Mouse (Mus musculus) heart, embryonic 14.5 days (tissue): Measurements from ENCODE around the gene Becn1. TPM values are rescaled to one million over a fixed set of nuclear protein-coding genes. Genes with fewer than 3 reads are reported as not detected.

Source experiments
- ATAC-seq: fragments of 200-750 bp; cut with Nextera tagmentation; 2 replicates; pipeline ENCODE4 v1.8.0; 2017; ENCODE audit warnings: low read depth, moderate TSS enrichment; ENCODE audit not compliant: insufficient number of reproducible peaks, insufficient read depth, low FRiP score
- H3K27ac ChIP-seq, 2 experiments: fragments of 200-500 bp in 1 of 2; fragments of 300-500 bp in 1 of 2; sonication (generic) in 1 of 2; replicated peaks in 1 of 2; 2 replicates each; pipeline ENCODE4 v1.5.1; 2012 to 2014; ENCODE audit warnings: low read depth in 2 of 2, low read length in 2 of 2, control low read depth in 1 of 2, mild to moderate bottlenecking in 1 of 2, mixed read lengths in 1 of 2; ENCODE audit not compliant: control insufficient read depth in 1 of 2, insufficient read depth in 1 of 2
- H3K27me3 ChIP-seq: fragments of 300-500 bp; sonication (generic); 2 replicates; pipeline ENCODE4 v1.6.1; 2014; ENCODE audit warnings: mild to moderate bottlenecking, low read length, control low read depth; ENCODE audit not compliant: control insufficient read depth, insufficient read depth
- H3K36me3 ChIP-seq: fragments of 300-500 bp; sonication (generic); 2 replicates; pipeline ENCODE4 v1.6.1; 2014; ENCODE audit warnings: mild to moderate bottlenecking, control low read depth, low read length, mixed read lengths; ENCODE audit not compliant: control insufficient read depth, insufficient read depth
- H3K4me1 ChIP-seq, 2 experiments: fragments of 200-500 bp in 1 of 2; fragments of 300-500 bp in 1 of 2; sonication (generic) in 1 of 2; 2 replicates each; pipeline ENCODE4 v1.6.1; 2012 to 2014; ENCODE audit warnings: low read length in 2 of 2, control low read depth in 1 of 2, mixed read lengths in 1 of 2; ENCODE audit not compliant: control insufficient read depth in 2 of 2, insufficient read depth in 2 of 2
- H3K4me2 ChIP-seq: fragments of 300-500 bp; sonication (generic); 2 replicates; pipeline ENCODE4 v1.6.1; 2014; ENCODE audit warnings: mild to moderate bottlenecking, low read length
- H3K4me3 ChIP-seq, 2 experiments: fragments of 200-500 bp in 1 of 2; fragments of 300-500 bp in 1 of 2; sonication (generic) in 1 of 2; 2 replicates each; pipeline ENCODE4 v1.5.1; 2012 to 2014; ENCODE audit warnings: low read length in 2 of 2, mild to moderate bottlenecking in 2 of 2, control low read depth in 1 of 2, low read depth in 1 of 2, moderate library complexity in 1 of 2; ENCODE audit not compliant: control insufficient read depth in 1 of 2, insufficient read depth in 1 of 2
- H3K9ac ChIP-seq: fragments of 300-500 bp; sonication (generic); 2 replicates; pipeline ENCODE4 v1.6.1; 2014; ENCODE audit warnings: mild to moderate bottlenecking, low read length
- H3K9me3 ChIP-seq: fragments of 300-500 bp; sonication (generic); 2 replicates; pipeline ENCODE4 v1.6.1; 2016; ENCODE audit warnings: low read length, control low read depth; ENCODE audit not compliant: control insufficient read depth
- WGBS: fragments of 180-500 bp; shearing (Covaris S2); extraction: QIAGEN DNeasy Blood & Tissue Kit; methylation state at CpG from one replicate; pipeline ENCODE4 v1.1.7; 2014; 5-methylcytosine and 5-hydroxymethylcytosine counted together
- polyA plus RNA-seq: library from polyadenylated mRNA; unstranded; fragments of >200 nt; fragmentation: Nextera tagmentation; extraction: Ambion mirVana; gene quantifications from 2 replicates; pipeline ENCODE4 v1.2.1, GENCODE M21; 2014

Becn1 gene
- polyA plus RNA-seq, 1 experiment from 2014 or later = 149 TPM

GRCm38 (mm10) chr11:101236782-101237181 lies 65.3 kb downstream of the Becn1 start:
- Histone ChIP-seq H3K27ac (0 out of 4 replicates have a peak overlapping the region, but pooled peaks of 1 of the 2 experiments have one; percentile 39), H3K4me3 (no peak overlapping the region), H3K36me3 (no peaks in the 10 kb centered on the region), H3K4me1 (peaks cover 0 to 3% of the 10 kb centered on the region in 2 experiments; a peak in 2 of 4 replicates), H3K27me3 (no peaks in the 10 kb centered on the region), H3K9me3 (no peaks in the 10 kb centered on the region), H3K9ac (no peak overlapping the region), H3K4me2 (no peak overlapping the region)
- WGBS = 86% methylated on average over 5 of the region's 5 CpGs
- ATAC-seq = no peak

Other genes starting within 250 kb of the Becn1 start
- gene Naglu, start 232.3 kb downstream of the Becn1 start, polyA plus RNA-seq = 12.5 and 13.0 TPM in 2 replicates
- gene Hsd17b1, start 223.9 kb downstream of the Becn1 start, polyA plus RNA-seq = 0.30 TPM in 1 of 2 replicates, not detected in the other
- gene Coasy, start 219.7 kb downstream of the Becn1 start, polyA plus RNA-seq = 27.4 and 31.4 TPM in 2 replicates
- 32.4 and 35.7 TPM in 2 replicates for gene Mlx, start 215.0 kb downstream of the Becn1 start, polyA plus RNA-seq
- 22.8 and 22.9 TPM in 2 replicates for gene Psmc3ip, start 206.8 kb downstream of the Becn1 start, polyA plus RNA-seq
- 6.7 and 8.0 TPM in 2 replicates for gene Retreg3, start 182.4 kb downstream of the Becn1 start, polyA plus RNA-seq
- 63.1 and 68.6 TPM in 2 replicates for gene Tubg1, start 182.3 kb downstream of the Becn1 start, polyA plus RNA-seq
- 4.1 and 4.4 TPM in 2 replicates for gene Tubg2, start 146.4 kb downstream of the Becn1 start, polyA plus RNA-seq
- 0.69 and 1.1 TPM in 2 replicates for gene Cntnap1, start 131.8 kb downstream of the Becn1 start, polyA plus RNA-seq
- gene Plekhh3, start 130.9 kb downstream of the Becn1 start, polyA plus RNA-seq = 11.3 and 12.8 TPM in 2 replicates
- 0.30 TPM in 1 of 2 replicates, not detected in the other for gene Ccr10, start 126.8 kb downstream of the Becn1 start, polyA plus RNA-seq
- gene Ezh1, start 75.8 kb downstream of the Becn1 start, polyA plus RNA-seq = 13.6 and 16.6 TPM in 2 replicates
- 272 and 281 TPM in 2 replicates for gene Ramp2, start 56.3 kb downstream of the Becn1 start, polyA plus RNA-seq
- 111 and 123 TPM in 2 replicates for gene Vps25, start 48.6 kb downstream of the Becn1 start, polyA plus RNA-seq
- gene Wnk4, start 41.7 kb downstream of the Becn1 start, polyA plus RNA-seq = 5.8 and 9.5 TPM in 2 replicates
- 0.51 and 1.1 TPM in 2 replicates for gene Cntd1, start 23.3 kb downstream of the Becn1 start, polyA plus RNA-seq
- gene Coa3, start 23.2 kb downstream of the Becn1 start, polyA plus RNA-seq = 188 and 203 TPM in 2 replicates
- 62.5 and 66.5 TPM in 2 replicates for gene Psme3, start 13.9 kb upstream of the Becn1 start, polyA plus RNA-seq
- gene Aoc2, start 22.8 kb upstream of the Becn1 start, polyA plus RNA-seq = 0.55 and 0.84 TPM in 2 replicates
- gene Aoc3, start 28.3 kb upstream of the Becn1 start, polyA plus RNA-seq = 1.4 and 1.9 TPM in 2 replicates
- gene G6pc, start 65.3 kb upstream of the Becn1 start, polyA plus RNA-seq = not detected in 2 replicates
- gene Aarsd1, start 115.3 kb upstream of the Becn1 start, polyA plus RNA-seq = 42.2 and 45.4 TPM in 2 replicates
- 10.2 and 17.4 TPM in 2 replicates for gene Gm27029, start 122.5 kb upstream of the Becn1 start, polyA plus RNA-seq
- 10.1 and 10.7 TPM in 2 replicates for gene Rundc1, start 122.8 kb upstream of the Becn1 start, polyA plus RNA-seq
- gene Ptges3l, start 123.0 kb upstream of the Becn1 start, polyA plus RNA-seq = 81.7 and 96.0 TPM in 2 replicates
- gene Rpl27, start 140.0 kb upstream of the Becn1 start, polyA plus RNA-seq = 245 and 260 TPM in 2 replicates
- gene Ifi35, start 146.1 kb upstream of the Becn1 start, polyA plus RNA-seq = 17.1 and 17.3 TPM in 2 replicates
- gene Rnd2, start 162.7 kb upstream of the Becn1 start, polyA plus RNA-seq = 5.4 and 9.0 TPM in 2 replicates
- 24.7 and 31.6 TPM in 2 replicates for gene Vat1, start 163.9 kb upstream of the Becn1 start, polyA plus RNA-seq
- 7.5 and 8.3 TPM in 2 replicates for gene Brca1, start 249.7 kb upstream of the Becn1 start, polyA plus RNA-seq
- gene Nbr1, start 249.9 kb upstream of the Becn1 start, polyA plus RNA-seq = 62.6 and 70.0 TPM in 2 replicates